Mouse (Mus musculus) liver, adult 2 months (tissue): ENCODE measurements at regions not wholly inside any gene's neighbourhood (a gene's known extent, or its start where the extent isn't known, plus 50 kb on each side); places are given as distances from the start of the nearest gene placed in this dataset.

Experiments used
- CTCF ChIP-seq: fragments of 200-500 bp; IDR thresholded peaks from 2 replicates; pipeline ENCODE4 v1.5.1; 2011; ENCODE audit warnings: low read depth, low read length, control low read depth
- POLR2A ChIP-seq: fragments of 200-500 bp; IDR thresholded peaks from 2 replicates; pipeline ENCODE4 v1.6.1; 2011; ENCODE audit warnings: low read length, control low read depth; ENCODE audit not compliant: insufficient read depth; ENCODE audit errors: extremely low read depth

DNA sequence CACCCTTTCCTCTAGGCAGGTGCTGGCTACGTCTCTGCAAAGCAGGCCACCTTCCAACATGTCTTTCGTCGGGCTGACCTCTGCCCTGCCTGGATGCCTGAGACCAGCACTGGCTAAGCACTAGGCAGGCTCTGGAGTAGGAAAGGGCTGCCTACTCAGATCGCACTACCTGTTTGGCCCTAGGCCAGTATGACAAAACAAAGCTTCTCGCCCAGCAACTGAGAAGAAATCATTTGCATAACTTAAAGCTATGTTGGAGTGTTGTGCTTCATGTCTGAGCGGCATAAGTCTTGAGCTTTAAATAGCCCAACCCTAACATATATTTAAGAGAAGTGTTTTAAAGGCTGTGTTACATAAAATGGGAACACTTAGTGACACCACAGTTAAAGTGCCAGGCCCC is 189.9 kb upstream of the Acvr2a start:
- TF ChIP-seq CTCF: no peak
- TF ChIP-seq POLR2A: no peak
